Mouse (Mus musculus) stomach, embryonic 16.5 days (tissue): ENCODE measurements at regions not wholly inside any gene's neighbourhood (a gene's known extent, or its start where the extent isn't known, plus 50 kb on each side); places are given as distances from the start of the nearest gene placed in this dataset.

Source experiments
- ATAC-seq: fragments of 200-750 bp; cut with Nextera tagmentation; 2 replicates; pipeline ENCODE4 v1.8.0; 2017; ENCODE audit warnings: moderate number of reproducible peaks, moderate TSS enrichment; ENCODE audit not compliant: insufficient read depth, low FRiP score
- H3K27ac ChIP-seq: fragments of 300-500 bp; sonication (generic); 2 replicates; pipeline ENCODE4 v1.5.1; 2014; ENCODE audit warnings: low read length
- H3K27me3 ChIP-seq: fragments of 300-500 bp; sonication (generic); 2 replicates; pipeline ENCODE4 v1.6.1; 2014; ENCODE audit warnings: low read length, control low read depth, mixed read lengths; ENCODE audit not compliant: control insufficient read depth, insufficient read depth
- H3K36me3 ChIP-seq: fragments of 300-500 bp; sonication (generic); 2 replicates; pipeline ENCODE4 v1.6.1; 2014; ENCODE audit warnings: low read length; ENCODE audit not compliant: control insufficient read depth, insufficient read depth
- H3K4me1 ChIP-seq: fragments of 300-500 bp; sonication (generic); 2 replicates; pipeline ENCODE4 v1.6.1; 2014; ENCODE audit warnings: low read length, control low read depth, mixed read lengths; ENCODE audit not compliant: control insufficient read depth, insufficient read depth
- H3K4me2 ChIP-seq: fragments of 300-500 bp; sonication (generic); 2 replicates; pipeline ENCODE4 v1.6.1; 2014; ENCODE audit warnings: low read depth, low read length, mixed read lengths
- H3K4me3 ChIP-seq: fragments of 300-500 bp; sonication (generic); replicated peaks from 2 replicates; pipeline ENCODE4 v1.5.1; 2014; ENCODE audit warnings: mild to moderate bottlenecking, low read length
- H3K9ac ChIP-seq: fragments of 300-500 bp; sonication (generic); 2 replicates; pipeline ENCODE4 v1.6.1; 2014; ENCODE audit warnings: low read length
- H3K9me3 ChIP-seq: fragments of 300-500 bp; sonication (generic); replicated peaks from 2 replicates; pipeline ENCODE4 v1.6.1; 2016; ENCODE audit warnings: low read length, control low read depth; ENCODE audit not compliant: control insufficient read depth
- WGBS: fragments of 180-500 bp; shearing (Covaris S2); extraction: QIAGEN DNeasy Blood & Tissue Kit; methylation state at CpG from one replicate; pipeline ENCODE4 v1.1.7; 2014; 5-methylcytosine and 5-hydroxymethylcytosine counted together

DNA sequence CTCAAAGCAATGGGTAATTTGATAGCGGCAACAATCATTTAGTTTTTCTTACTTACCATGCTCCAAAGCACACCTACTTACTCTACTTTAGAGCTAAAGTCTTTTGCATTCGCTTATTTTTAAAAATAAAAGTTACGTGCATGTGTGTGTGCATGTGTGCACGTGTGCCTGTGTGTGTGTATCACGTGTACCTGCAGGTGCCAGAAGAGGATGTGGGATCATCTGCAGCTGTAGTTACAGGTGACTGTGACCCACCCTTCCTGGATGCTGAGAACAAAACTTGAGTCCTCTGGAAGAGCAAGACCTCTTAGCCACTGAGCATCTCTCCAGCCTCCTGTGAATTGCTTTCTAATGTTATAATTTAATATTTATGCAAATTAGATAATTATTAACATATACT, 52.0 kb upstream of the Jazf1 start:
- Histone ChIP-seq H3K9me3 (no peaks in the 10 kb centered on the region), H3K9ac (no peak overlapping the region), H3K36me3 (no peaks in the 10 kb centered on the region), H3K4me2 (no peak overlapping the region), H3K27me3 (no peaks in the 10 kb centered on the region), H3K27ac (no peak overlapping the region), H3K4me3 (no peak overlapping the region), H3K4me1 (no peaks in the 10 kb centered on the region)
- no peak for ATAC-seq
- 91% methylated on average over 5 of the region's 5 CpGs for WGBS
